Mouse (Mus musculus): Measurements from ENCODE around the gene Lyrm7.

- no peak for TF ChIP-seq CTCF (IDR thresholded peaks at IDR 0.05; ENCODE audit: low read depth, low read length)
- TF ChIP-seq POLR2A (IDR thresholded peaks at IDR 0.05; ENCODE audit: insufficient read depth, low read length), result no peak
- no peak for TF ChIP-seq EP300 (IDR thresholded peaks at IDR 0.05; ENCODE audit: insufficient read depth, low read depth, low read length)
Observed at GRCm38 (mm10) chr11:54791458-54791857, 69.3 kb downstream of the Lyrm7 start.
